ENCODE assay signal across 39 mouse cellular contexts in the genomic region with DNA sequence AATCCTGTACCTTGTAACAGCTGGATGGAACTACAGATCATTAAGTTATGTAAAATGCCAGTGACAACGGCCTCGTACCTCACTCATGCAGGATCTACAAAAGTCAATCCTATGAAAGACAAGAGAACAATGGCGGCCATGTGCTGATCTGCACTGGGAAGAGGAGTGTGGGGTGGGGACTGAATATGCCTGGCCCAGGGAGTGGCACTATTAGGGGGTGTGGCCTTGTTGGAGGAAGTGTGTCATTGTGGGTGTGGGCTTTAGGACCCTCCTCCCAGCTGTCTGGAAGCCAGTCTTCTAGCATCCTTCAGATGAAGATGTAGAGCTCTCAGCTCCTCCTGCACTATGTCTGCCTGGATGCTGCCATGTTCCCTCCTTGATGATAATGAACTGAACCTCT. TPM values are rescaled to one million over a fixed set of nuclear protein-coding genes. Genes with fewer than 3 reads are reported as not detected.
"Had no signal": no experiment of that assay in that cellular context is flagged by ENCODE, and none has a peak within 500 bp of the region (broad histone marks: within the 10 kb centered on the region; RNA-seq: fewer than 3 reads in every experiment).

No protein-coding gene starts in this region.

- H3K4me1 ChIP-seq: hindbrain, embryonic 13.5 days; hindbrain, embryonic 15.5 days; kidney, embryonic 15.5 days; limb, embryonic 13.5 days; limb, embryonic 15.5 days had no signal

- H3K4me2 ChIP-seq: heart, embryonic 11.5 days; heart, embryonic 13.5 days; heart, embryonic 15.5 days; hindbrain, embryonic 13.5 days; hindbrain, embryonic 15.5 days; intestine, embryonic 15.5 days; kidney, embryonic 15.5 days; limb, embryonic 13.5 days; limb, embryonic 15.5 days; liver, embryonic 15.5 days had no signal

- H3K9ac ChIP-seq: heart, embryonic 13.5 days; heart, embryonic 15.5 days; hindbrain, embryonic 13.5 days; hindbrain, embryonic 15.5 days; intestine, embryonic 15.5 days; kidney, embryonic 15.5 days; limb, embryonic 13.5 days; limb, embryonic 15.5 days; liver, embryonic 15.5 days had no signal

- H3K27me3 ChIP-seq: heart, embryonic 13.5 days; heart, embryonic 15.5 days; hindbrain, embryonic 13.5 days; hindbrain, embryonic 15.5 days; intestine, embryonic 15.5 days; kidney, embryonic 15.5 days; limb, embryonic 13.5 days; limb, embryonic 15.5 days; liver, embryonic 15.5 days had no signal

- H3K27ac ChIP-seq: heart, adult 2 months; heart, embryonic 13.5 days; heart, embryonic 15.5 days; hindbrain, embryonic 13.5 days; hindbrain, embryonic 15.5 days; intestine, embryonic 15.5 days; kidney, embryonic 15.5 days; kidney, postnatal 0 days; limb, embryonic 13.5 days; limb, embryonic 15.5 days; liver, embryonic 15.5 days had no signal

- ATAC-seq: inflammation-experienced regulatory T-cells, adult 6 months; intestine, embryonic 15.5 days had no signal

- DNase-seq: gastrocnemius, postnatal 10 days; gastrocnemius, postnatal 25 days; heart, adult 2 months; heart, postnatal 14 days; heart, postnatal 4 days; kidney, adult 11 months; kidney, adult 2 months; kidney, adult 9 months; kidney, postnatal 14 days; kidney, postnatal 36 days; layer of hippocampus, adult 9-11 months; layer of hippocampus, postnatal 36 days; left cerebral cortex, postnatal 4 days; lung, adult 18-20 months had no signal

- H3K9me3 ChIP-seq: heart, embryonic 13.5 days; heart, embryonic 15.5 days; hindbrain, embryonic 13.5 days; hindbrain, embryonic 15.5 days; intestine, embryonic 15.5 days; kidney, embryonic 15.5 days; limb, embryonic 13.5 days; limb, embryonic 15.5 days; liver, embryonic 15.5 days had no signal

- H3K4me3 ChIP-seq: heart, adult 2 months; heart, embryonic 13.5 days; heart, embryonic 15.5 days; hindbrain, embryonic 13.5 days; hindbrain, embryonic 15.5 days; intestine, embryonic 15.5 days; kidney, embryonic 15.5 days; limb, embryonic 13.5 days; limb, embryonic 15.5 days; liver, embryonic 15.5 days had no signal

RNA-seq across cellular contexts. Expression of gene Gcm1, which starts 38.9 kb away (rescaled TPM):
- total RNA-seq: gastrocnemius, adult 18-20 months; gastrocnemius, postnatal 10 days; gastrocnemius, postnatal 25 days; gastrocnemius, postnatal 4 days; granulocyte monocyte progenitor cell, adult 5-6 weeks; heart, adult 2 months; heart, postnatal 14 days; heart, postnatal 4 days; layer of hippocampus, adult 18-20 months; layer of hippocampus, adult 8-10 months; layer of hippocampus, postnatal 14 days; layer of hippocampus, postnatal 36 days; left cerebral cortex, adult 18-20 months; left cerebral cortex, adult 8-10 months; left cerebral cortex, postnatal 10 days; left cerebral cortex, postnatal 25 days; left cerebral cortex, postnatal 4 days had no signal
- polyA plus RNA-seq: heart, adult 2 months; heart, embryonic 11.5 days; heart, embryonic 13.5 days; heart, embryonic 15.5 days; heart, postnatal 0 days; hindbrain, embryonic 11.5 days; hindbrain, embryonic 13.5 days; hindbrain, embryonic 15.5 days; inflammation-experienced regulatory T-cells, adult 6 months; intestine, embryonic 15.5 days; large intestine, adult 2 months; limb, embryonic 13.5 days; limb, embryonic 15.5 days; liver, embryonic 15.5 days had no signal
